ENCODE assay signal across 26 mouse cellular contexts in the genomic region with DNA sequence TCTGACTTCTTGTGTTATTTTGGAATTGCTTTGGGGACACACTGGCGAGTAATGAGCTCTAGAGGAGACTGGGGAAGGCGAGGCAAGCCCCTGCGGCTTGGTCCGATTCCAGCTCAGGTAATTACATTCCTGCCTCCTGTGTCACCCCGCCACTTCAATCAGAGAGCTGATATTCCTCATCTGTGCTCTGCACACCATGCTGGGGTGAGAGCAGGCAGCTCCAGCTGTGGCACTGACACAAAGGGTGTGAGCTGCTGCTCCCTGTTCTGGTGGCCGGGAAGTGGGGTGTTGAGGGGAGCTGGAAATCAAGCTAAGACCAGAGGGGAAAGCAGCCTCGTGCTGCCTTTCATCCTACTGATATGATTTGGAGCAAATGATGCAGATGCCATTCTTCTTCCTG.
DNase-seq lines count a peak whose midpoint lies in the region; ATAC-seq and TF ChIP-seq lines count a peak whose summit lies in the region.
"Had no signal": no experiment of that assay in that cellular context is flagged by ENCODE, and none has a peak within 500 bp of the region (broad histone marks: within the 10 kb centered on the region; RNA-seq: fewer than 3 reads in every experiment).

No protein-coding gene starts in this region.

- 38% methylated on average over 7 of the region's 7 CpGs for WGBS in embryonic facial prominence, embryonic 14.5 days
- 67% methylated on average over 7 of the region's 7 CpGs for whole genome bisulfite sequencing in embryonic facial prominence, embryonic 10.5 days
- 45% methylated on average over 7 of the region's 7 CpGs for WGBS in hindbrain, embryonic 14.5 days
- WGBS in hindbrain, embryonic 11.5 days = 67% methylated on average over 7 of the region's 7 CpGs
- WGBS in limb, embryonic 13.5 days = 38% methylated on average over 7 of the region's 7 CpGs

- H3K4me3 ChIP-seq in embryonic facial prominence, embryonic 14.5 days (ENCODE audit: low read depth, low read length) = no peak overlapping the region
- no peak overlapping the region for H3K4me3 ChIP-seq in embryonic facial prominence, embryonic 10.5 days
- H3K4me3 ChIP-seq in hindbrain, embryonic 14.5 days (replicated peaks; ENCODE audit: low read length) = no peak overlapping the region
- H3K4me3 ChIP-seq in hindbrain, embryonic 11.5 days (ENCODE audit: low read depth, low read length) = no peak overlapping the region
- H3K4me3 ChIP-seq in E14TG2a.4 (replicated peaks; ENCODE audit: low read length) = peak overlapping the region; percentile 23; the same call in 1 of the 2 replicates
- H3K4me3 ChIP-seq in limb, embryonic 13.5 days = no peak overlapping the region
- H3K4me3 ChIP-seq: embryonic facial prominence, embryonic 13.5 days; heart, embryonic 12.5 days; kidney, embryonic 15.5 days; midbrain, embryonic 12.5 days had no signal

- ATAC-seq in embryonic facial prominence, embryonic 14.5 days (ENCODE audit: low read depth) = 0 out of 2 replicates have a peak, but pooled peaks have one; percentile 15
- peak; percentile 18; the same call in 1 of the 2 replicates for ATAC-seq in hindbrain, embryonic 14.5 days (ENCODE audit: low FRiP score)
- no peak for ATAC-seq in hindbrain, embryonic 11.5 days (ENCODE audit: low FRiP score)
- peak; percentile 18; the same call in 1 of the 2 replicates for ATAC-seq in limb, embryonic 13.5 days (ENCODE audit: low FRiP score, low read depth)
- ATAC-seq: intestine, postnatal 0 days; liver, postnatal 0 days; lung, postnatal 0 days had no signal

- H3K27me3 ChIP-seq in embryonic facial prominence, embryonic 14.5 days (replicated peaks; ENCODE audit: control insufficient read depth, insufficient read depth, low read length) = no peaks in the 10 kb centered on the region
- H3K27me3 ChIP-seq in embryonic facial prominence, embryonic 10.5 days (replicated peaks; ENCODE audit: low read depth, poor library complexity, severe bottlenecking) = no peaks in the 10 kb centered on the region
- no peaks in the 10 kb centered on the region for H3K27me3 ChIP-seq in hindbrain, embryonic 14.5 days (ENCODE audit: control insufficient read depth, insufficient read depth, low read length)
- no peaks in the 10 kb centered on the region for H3K27me3 ChIP-seq in hindbrain, embryonic 11.5 days (ENCODE audit: control insufficient read depth, insufficient read depth, low read length)
- peaks cover 6% of the 10 kb centered on the region; the same call in 1 of the 2 replicates for H3K27me3 ChIP-seq in E14TG2a.4 (ENCODE audit: insufficient read depth, low read length)
- H3K27me3 ChIP-seq in limb, embryonic 13.5 days = no peaks in the 10 kb centered on the region
- H3K27me3 ChIP-seq: embryonic facial prominence, embryonic 13.5 days; heart, embryonic 12.5 days; kidney, embryonic 15.5 days; midbrain, embryonic 12.5 days had no signal

- H3K9ac ChIP-seq in embryonic facial prominence, embryonic 14.5 days (ENCODE audit: low read depth, low read length) = no peak overlapping the region
- H3K9ac ChIP-seq in hindbrain, embryonic 14.5 days = peak overlapping the region; percentile 5; the same call in 1 of the 2 replicates
- no peak overlapping the region for H3K9ac ChIP-seq in hindbrain, embryonic 11.5 days (ENCODE audit: low read depth, low read length)
- peak overlapping the region; percentile 26; the same call in 1 of the 2 replicates for H3K9ac ChIP-seq in limb, embryonic 13.5 days
- H3K9ac ChIP-seq: embryonic facial prominence, embryonic 13.5 days; heart, embryonic 12.5 days; kidney, embryonic 15.5 days; liver, postnatal 0 days; midbrain, embryonic 12.5 days had no signal

- no peak overlapping the region for H3K27ac ChIP-seq in embryonic facial prominence, embryonic 14.5 days (replicated peaks; ENCODE audit: low read depth, low read length)
- H3K27ac ChIP-seq in embryonic facial prominence, embryonic 10.5 days (replicated peaks) = no peak overlapping the region
- peak overlapping the region; percentile 59 for H3K27ac ChIP-seq in hindbrain, embryonic 14.5 days
- no peak overlapping the region for H3K27ac ChIP-seq in hindbrain, embryonic 11.5 days (ENCODE audit: low read depth, low read length)
- peak overlapping the region; percentile 63 for H3K27ac ChIP-seq in limb, embryonic 13.5 days
- H3K27ac ChIP-seq: embryonic facial prominence, embryonic 13.5 days; kidney, embryonic 15.5 days; macrophage; midbrain, embryonic 12.5 days had no signal

- H3K9me3 ChIP-seq in embryonic facial prominence, embryonic 14.5 days (ENCODE audit: control insufficient read depth, low read length) = no peaks in the 10 kb centered on the region
- H3K9me3 ChIP-seq in embryonic facial prominence, embryonic 10.5 days = no peaks in the 10 kb centered on the region
- no peaks in the 10 kb centered on the region for H3K9me3 ChIP-seq in hindbrain, embryonic 14.5 days (ENCODE audit: control insufficient read depth, low read length)
- no peaks in the 10 kb centered on the region for H3K9me3 ChIP-seq in hindbrain, embryonic 11.5 days (ENCODE audit: control insufficient read depth, low read length)
- H3K9me3 ChIP-seq in E14TG2a.4 (ENCODE audit: low read length) = peaks cover 7% of the 10 kb centered on the region; the same call in 1 of the 2 replicates
- no peaks in the 10 kb centered on the region for H3K9me3 ChIP-seq in limb, embryonic 13.5 days
- H3K9me3 ChIP-seq: embryonic facial prominence, embryonic 13.5 days; heart, embryonic 12.5 days; kidney, embryonic 15.5 days; midbrain, embryonic 12.5 days had no signal

- DNase-seq in embryonic facial prominence, embryonic 14.5 days (ENCODE audit: low spot score) = no peak
- no peak for DNase-seq in embryonic facial prominence, embryonic 10.5 days (ENCODE audit: low spot score)
- DNase-seq in hindbrain, embryonic 14.5 days (ENCODE audit: low spot score) = no peak
- no peak for DNase-seq in hindbrain, embryonic 11.5 days (ENCODE audit: low spot score)
- DNase-seq in layer of hippocampus, adult 9-10 months (ENCODE audit: low spot score) = no peak
- DNase-seq: adrenal gland, postnatal 10 days; cerebellum, adult 2 months; cerebellum, postnatal 25 days; gastrocnemius, postnatal 25 days; heart, adult 18-20 months; heart, postnatal 10 days; kidney, postnatal 36 days; layer of hippocampus, adult 9-11 months; liver, postnatal 0 days; thymus, adult 18-20 months; thymus, postnatal 36 days had no signal

- no peaks in the 10 kb centered on the region for H3K36me3 ChIP-seq in embryonic facial prominence, embryonic 14.5 days (ENCODE audit: control insufficient read depth, insufficient read depth, low read length)
- no peaks in the 10 kb centered on the region for H3K36me3 ChIP-seq in embryonic facial prominence, embryonic 10.5 days (replicated peaks)
- H3K36me3 ChIP-seq in hindbrain, embryonic 14.5 days (replicated peaks; ENCODE audit: control insufficient read depth, insufficient read depth) = no peaks in the 10 kb centered on the region
- no peaks in the 10 kb centered on the region for H3K36me3 ChIP-seq in hindbrain, embryonic 11.5 days (ENCODE audit: control insufficient read depth, insufficient read depth, low read length)
- H3K36me3 ChIP-seq in E14TG2a.4 (ENCODE audit: insufficient read depth, low read length) = no peaks in the 10 kb centered on the region
- H3K36me3 ChIP-seq in limb, embryonic 13.5 days = no peaks in the 10 kb centered on the region
- H3K36me3 ChIP-seq: embryonic facial prominence, embryonic 13.5 days; heart, embryonic 12.5 days; kidney, embryonic 15.5 days; midbrain, embryonic 12.5 days had no signal

- H3K4me2 ChIP-seq in embryonic facial prominence, embryonic 14.5 days (ENCODE audit: low read depth, low read length) = no peak overlapping the region
- no peak overlapping the region for H3K4me2 ChIP-seq in hindbrain, embryonic 14.5 days (replicated peaks)
- H3K4me2 ChIP-seq in hindbrain, embryonic 11.5 days (replicated peaks; ENCODE audit: low read depth, low read length) = no peak overlapping the region
- H3K4me2 ChIP-seq in limb, embryonic 13.5 days (replicated peaks) = 0 out of 2 replicates have a peak overlapping the region, but pooled peaks have one; percentile 4
- H3K4me2 ChIP-seq: embryonic facial prominence, embryonic 13.5 days; heart, embryonic 12.5 days; kidney, embryonic 15.5 days; liver, embryonic 11.5 days; midbrain, embryonic 12.5 days had no signal

- TF ChIP-seq CTCF in E14TG2a.4 (conservative IDR thresholded peaks at IDR 0.05; ENCODE audit: low read length) = no peak

- H3K4me1 ChIP-seq in embryonic facial prominence, embryonic 14.5 days (ENCODE audit: control insufficient read depth, insufficient read depth, low read length) = no peaks in the 10 kb centered on the region
- peaks cover 16% of the 10 kb centered on the region for H3K4me1 ChIP-seq in embryonic facial prominence, embryonic 10.5 days
- no peaks in the 10 kb centered on the region for H3K4me1 ChIP-seq in hindbrain, embryonic 14.5 days (replicated peaks; ENCODE audit: control insufficient read depth, insufficient read depth, low read length)
- no peaks in the 10 kb centered on the region; the same call in 1 of the 2 replicates for H3K4me1 ChIP-seq in hindbrain, embryonic 11.5 days (replicated peaks; ENCODE audit: control insufficient read depth, insufficient read depth, low read length)
- peaks cover 51% of the 10 kb centered on the region for H3K4me1 ChIP-seq in E14TG2a.4 (replicated peaks; ENCODE audit: low read depth, low read length)
- H3K4me1 ChIP-seq in limb, embryonic 13.5 days = peaks cover 22% of the 10 kb centered on the region
- H3K4me1 ChIP-seq: heart, embryonic 12.5 days; midbrain, embryonic 12.5 days had no signal

Comparison
In these comparisons a context has a peak if more than half of its experiments do, and no peak if none do; other contexts are left out.
1. H3K27ac ChIP-seq: peak in hindbrain, embryonic 14.5 days (single experiment) and limb, embryonic 13.5 days (single experiment); none in embryonic facial prominence, embryonic 14.5 days (single experiment), embryonic facial prominence, embryonic 10.5 days (single experiment) and hindbrain, embryonic 11.5 days (single experiment).
2. H3K9ac ChIP-seq: peak in hindbrain, embryonic 14.5 days (single experiment) and limb, embryonic 13.5 days (single experiment); none in embryonic facial prominence, embryonic 14.5 days (single experiment) and hindbrain, embryonic 11.5 days (single experiment).